In the genomic region with DNA sequence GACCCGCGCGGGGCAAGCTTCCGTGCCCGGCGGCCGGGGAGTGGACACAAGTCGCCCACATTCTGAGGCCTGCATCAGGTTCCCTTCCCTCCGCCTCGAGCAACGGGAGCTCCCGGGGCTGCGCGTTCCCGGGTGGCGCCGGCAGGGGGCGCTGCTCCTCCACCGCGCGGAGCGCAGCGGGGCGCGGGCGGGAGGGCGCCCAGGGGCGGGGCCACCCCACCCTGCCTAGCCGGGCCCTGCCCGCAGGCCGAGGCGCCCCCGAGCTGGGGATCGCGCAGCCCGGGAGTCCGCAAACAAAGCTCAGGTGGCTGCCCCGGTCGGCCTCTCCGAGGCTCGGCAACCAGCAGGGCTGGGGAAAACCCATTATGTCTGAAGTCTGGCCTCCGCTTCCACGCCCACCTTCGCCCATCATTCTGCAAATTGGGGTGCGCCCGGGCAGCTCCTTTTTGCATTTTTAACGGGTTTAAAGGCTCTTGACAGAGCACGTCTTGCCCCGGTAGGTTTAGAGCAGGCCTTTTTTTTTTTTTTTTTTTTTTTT, we compare ENCODE assay signal across 8 mouse cellular contexts. TPM values are rescaled to one million over a fixed set of nuclear protein-coding genes. Genes with fewer than 3 reads are reported as not detected.
DNase-seq lines count a peak whose midpoint lies in the region; ATAC-seq and TF ChIP-seq lines count a peak whose summit lies in the region.

No protein-coding gene starts in this region.

- TF ChIP-seq CTCF in bone marrow macrophage, adult 2 months (IDR thresholded peaks at IDR 0.05; ENCODE audit: low read depth, low read length), result peak; percentile 28; the same call in 1 of the 2 replicates
- TF ChIP-seq CTCF in midbrain, postnatal 0 days (IDR thresholded peaks at IDR 0.05), result peak; percentile 73

- H3K4me1 ChIP-seq in bone marrow macrophage, adult 2 months (ENCODE audit: control insufficient read depth, insufficient read depth, low read length), result peaks cover 5% of the 10 kb centered on the region; the same call in 1 of the 2 replicates
- H3K4me1 ChIP-seq in embryonic facial prominence, embryonic 15.5 days, result peaks cover 10% of the 10 kb centered on the region; the same call in 1 of the 2 replicates
- no peaks in the 10 kb centered on the region for H3K4me1 ChIP-seq in heart, embryonic 10.5 days
- H3K4me1 ChIP-seq in kidney, embryonic 15.5 days, result peaks cover 12% of the 10 kb centered on the region
- H3K4me1 ChIP-seq in limb, embryonic 15.5 days, result peaks cover 7% of the 10 kb centered on the region
- H3K4me1 ChIP-seq in midbrain, postnatal 0 days (ENCODE audit: insufficient read depth, low read length), result peaks cover 3% of the 10 kb centered on the region; the same call in 1 of the 2 replicates

- H3K4me3 ChIP-seq in bone marrow macrophage, adult 2 months (ENCODE audit: insufficient read depth, low read length), result peak overlapping the region; percentile 69
- peak overlapping the region; percentile 84 for H3K4me3 ChIP-seq in embryonic facial prominence, embryonic 15.5 days (replicated peaks)
- peak overlapping the region; percentile 86 for H3K4me3 ChIP-seq in heart, embryonic 10.5 days
- peak overlapping the region; percentile 86 for H3K4me3 ChIP-seq in kidney, embryonic 15.5 days (replicated peaks)
- peak overlapping the region; percentile 64 for H3K4me3 ChIP-seq in limb, embryonic 15.5 days
- peak overlapping the region; percentile 75 for H3K4me3 ChIP-seq in midbrain, postnatal 0 days (ENCODE audit: low read depth, low read length)

- WGBS in embryonic facial prominence, embryonic 15.5 days, result under 1% methylated on average over 47 of the region's 49 CpGs
- under 1% methylated on average over 49 of the region's 49 CpGs for WGBS in heart, embryonic 10.5 days
- under 1% methylated on average over 49 of the region's 49 CpGs for WGBS in kidney, embryonic 15.5 days
- WGBS in limb, embryonic 15.5 days, result under 1% methylated on average over 48 of the region's 49 CpGs
- WGBS in midbrain, postnatal 0 days, result under 1% methylated on average over 33 of the region's 49 CpGs

- no peaks in the 10 kb centered on the region for H3K27me3 ChIP-seq in embryonic facial prominence, embryonic 15.5 days
- no peaks in the 10 kb centered on the region for H3K27me3 ChIP-seq in heart, embryonic 10.5 days (ENCODE audit: insufficient read depth, poor library complexity, severe bottlenecking)
- H3K27me3 ChIP-seq in kidney, embryonic 15.5 days, result no peaks in the 10 kb centered on the region
- H3K27me3 ChIP-seq in limb, embryonic 15.5 days, result no peaks in the 10 kb centered on the region
- no peaks in the 10 kb centered on the region for H3K27me3 ChIP-seq in midbrain, postnatal 0 days (ENCODE audit: insufficient read depth, low read length)

- 0 out of 2 replicates have a peak, but pooled peaks have one; percentile 14 for TF ChIP-seq POLR2A in bone marrow macrophage, adult 2 months (IDR thresholded peaks at IDR 0.05; ENCODE audit: borderline replicate concordance, low read depth, low read length)

- H3K27ac ChIP-seq in bone marrow macrophage, adult 2 months (ENCODE audit: insufficient read depth, low read depth, low read length), result peak overlapping the region; percentile 92
- H3K27ac ChIP-seq in embryonic facial prominence, embryonic 15.5 days (replicated peaks), result peak overlapping the region; percentile 99
- peak overlapping the region; percentile 98 for H3K27ac ChIP-seq in heart, embryonic 10.5 days
- peak overlapping the region; percentile 99 for H3K27ac ChIP-seq in kidney, embryonic 15.5 days
- peak overlapping the region; percentile 98 for H3K27ac ChIP-seq in limb, embryonic 15.5 days
- H3K27ac ChIP-seq in midbrain, postnatal 0 days (ENCODE audit: low read depth, low read length), result peak overlapping the region; percentile 98

- ATAC-seq in embryonic facial prominence, embryonic 15.5 days (ENCODE audit: insufficient number of reproducible peaks, low FRiP score, low TSS enrichment, low read depth), result peak; percentile 80
- ATAC-seq in kidney, embryonic 15.5 days (replicated peaks; ENCODE audit: low FRiP score), result peak; percentile 85
- peak; percentile 80 for ATAC-seq in limb, embryonic 15.5 days (ENCODE audit: insufficient number of reproducible peaks, low FRiP score, low TSS enrichment, low read depth)
- ATAC-seq in midbrain, postnatal 0 days (ENCODE audit: low FRiP score), result peak; percentile 43

- H3K36me3 ChIP-seq in embryonic facial prominence, embryonic 15.5 days, result peaks cover 12% of the 10 kb centered on the region; the same call in 1 of the 2 replicates
- H3K36me3 ChIP-seq in heart, embryonic 10.5 days, result peaks cover 28% of the 10 kb centered on the region
- H3K36me3 ChIP-seq in kidney, embryonic 15.5 days, result peaks cover 26% of the 10 kb centered on the region
- peaks cover 15% of the 10 kb centered on the region for H3K36me3 ChIP-seq in limb, embryonic 15.5 days
- H3K36me3 ChIP-seq in midbrain, postnatal 0 days (ENCODE audit: insufficient read depth, low read length), result peaks cover 7% of the 10 kb centered on the region; the same call in 1 of the 2 replicates

- H3K9ac ChIP-seq in embryonic facial prominence, embryonic 15.5 days, result peak overlapping the region; percentile 99
- H3K9ac ChIP-seq in kidney, embryonic 15.5 days, result peak overlapping the region; percentile 92
- H3K9ac ChIP-seq in limb, embryonic 15.5 days, result peak overlapping the region; percentile 84
- H3K9ac ChIP-seq in midbrain, postnatal 0 days (replicated peaks; ENCODE audit: low read length, poor library complexity, severe bottlenecking), result peak overlapping the region; percentile 96

- peak; percentile 95 to 97 for DNase-seq in B cell, adult 2 months
- DNase-seq in heart, embryonic 10.5 days (ENCODE audit: low spot score), result peak; percentile 90
- DNase-seq in midbrain, postnatal 0 days (ENCODE audit: low spot score), result peak; percentile 79
- DNase-seq in spleen, postnatal 10 days (ENCODE audit: low spot score in 2 of 2), result peak; percentile 87 to 89

- peak overlapping the region; percentile 81 for H3K4me2 ChIP-seq in embryonic facial prominence, embryonic 15.5 days (replicated peaks)
- peak overlapping the region; percentile 90 for H3K4me2 ChIP-seq in kidney, embryonic 15.5 days
- peak overlapping the region; percentile 50 for H3K4me2 ChIP-seq in limb, embryonic 15.5 days
- H3K4me2 ChIP-seq in midbrain, postnatal 0 days (ENCODE audit: low read depth, low read length, poor library complexity, severe bottlenecking), result peak overlapping the region; percentile 74

- H3K9me3 ChIP-seq in embryonic facial prominence, embryonic 15.5 days (replicated peaks), result no peaks in the 10 kb centered on the region
- no peaks in the 10 kb centered on the region for H3K9me3 ChIP-seq in heart, embryonic 10.5 days
- H3K9me3 ChIP-seq in kidney, embryonic 15.5 days (replicated peaks), result no peaks in the 10 kb centered on the region
- H3K9me3 ChIP-seq in limb, embryonic 15.5 days, result no peaks in the 10 kb centered on the region
- no peaks in the 10 kb centered on the region for H3K9me3 ChIP-seq in midbrain, postnatal 0 days (ENCODE audit: low read length)

RNA-seq across cellular contexts. Expression of a gene that starts 1.7 kb away (rescaled TPM):
- 332 and 341 TPM in 2 replicates for polyA plus RNA-seq in bone marrow macrophage, adult 2 months (2012; ENCODE audit: insufficient read depth, insufficient read length, missing spikeins)
- polyA plus RNA-seq in embryonic facial prominence, embryonic 15.5 days (2015; fragmentation: Nextera tagmentation; extraction: Ambion mirVana), result 141 and 153 TPM in 2 replicates
- polyA plus RNA-seq in heart, embryonic 10.5 days (2016; fragmentation: Nextera tagmentation; extraction: Ambion mirVana), result 43.5 and 74.2 TPM in 2 replicates
- 102 and 104 TPM in 2 replicates for polyA plus RNA-seq in kidney, embryonic 15.5 days (2015; fragmentation: Nextera tagmentation; extraction: Ambion mirVana)
- 126 and 148 TPM in 2 replicates for polyA plus RNA-seq in limb, embryonic 15.5 days (2015; fragmentation: Nextera tagmentation; extraction: Ambion mirVana)
- 488 and 535 TPM in 2 replicates for total RNA-seq in midbrain, postnatal 0 days (2014; rRNA removed)
- polyA plus RNA-seq in midbrain, postnatal 0 days (2015; fragmentation: Nextera tagmentation; extraction: Ambion mirVana), result 230 and 265 TPM in 2 replicates

Comparison
In these comparisons a context has a peak if more than half of its experiments do, and no peak if none do; other contexts are left out.
1. Peak in every context shown above with its lines: DNase-seq, ATAC-seq, H3K4me3 ChIP-seq and H3K27ac ChIP-seq.